In the genomic region with DNA sequence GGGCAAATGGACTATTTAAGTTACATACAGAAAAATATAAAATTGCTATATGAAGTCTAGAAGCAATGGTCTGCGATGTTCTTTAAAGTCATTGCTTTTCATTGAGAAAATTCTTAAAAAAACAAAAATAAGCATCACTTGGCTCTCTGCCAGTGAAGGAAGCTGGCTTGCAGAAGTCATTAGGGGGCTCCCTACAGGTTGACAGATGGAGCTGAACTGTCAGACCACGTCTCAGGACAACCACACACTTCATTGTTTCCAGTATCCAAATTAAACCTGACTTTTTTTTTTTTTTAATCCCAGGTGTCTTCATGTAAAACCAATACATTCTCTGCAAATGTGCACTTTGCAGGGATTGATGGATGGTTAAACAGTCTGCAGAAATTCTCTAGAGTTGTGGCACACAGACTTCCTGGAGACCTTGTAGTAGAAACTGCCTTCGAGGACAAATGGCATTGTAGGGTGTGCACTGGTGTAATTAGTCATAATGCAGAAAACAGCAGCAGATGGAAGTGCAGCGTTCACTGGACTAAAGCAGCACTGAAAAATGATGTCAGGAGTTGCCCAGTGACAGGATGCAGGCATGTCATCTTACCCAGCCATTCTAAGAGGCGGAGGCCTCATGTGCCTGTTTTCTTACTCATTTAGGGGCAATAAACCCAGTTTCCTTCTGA, we compare ENCODE assay signal across 21 mouse cellular contexts.
DNase-seq lines count a peak whose midpoint lies in the region; ATAC-seq and TF ChIP-seq lines count a peak whose summit lies in the region.
"Had no signal": no experiment of that assay in that cellular context is flagged by ENCODE, and none has a peak within 500 bp of the region (broad histone marks: within the 10 kb centered on the region; RNA-seq: fewer than 3 reads in every experiment).

No protein-coding gene starts in this region.

- WGBS in forebrain, embryonic 14.5 days: 73% methylated on average over 5 of the region's 5 CpGs
- WGBS in forebrain, embryonic 11.5 days: 80% methylated on average over 5 of the region's 5 CpGs
- WGBS in neural tube, embryonic 11.5 days: 56% methylated on average over 5 of the region's 5 CpGs
- 55% methylated on average over 5 of the region's 5 CpGs for WGBS in neural tube, embryonic 15.5 days
- WGBS in midbrain, postnatal 0 days: 66% methylated on average over 5 of the region's 5 CpGs

- H3K9ac ChIP-seq in forebrain, embryonic 14.5 days (ENCODE audit: low read length): no peak overlapping the region
- no peak overlapping the region for H3K9ac ChIP-seq in forebrain, embryonic 11.5 days (ENCODE audit: low read length)
- no peak overlapping the region for H3K9ac ChIP-seq in neural tube, embryonic 11.5 days (ENCODE audit: low read length)
- H3K9ac ChIP-seq in neural tube, embryonic 15.5 days (replicated peaks): no peak overlapping the region
- H3K9ac ChIP-seq in midbrain, postnatal 0 days (replicated peaks; ENCODE audit: low read length, poor library complexity, severe bottlenecking): no peak overlapping the region
- H3K9ac ChIP-seq: embryonic facial prominence, embryonic 12.5 days; liver, postnatal 0 days; midbrain, embryonic 12.5 days; neural tube, embryonic 12.5 days had no signal

- no peak overlapping the region for H3K27ac ChIP-seq in forebrain, embryonic 14.5 days (ENCODE audit: low read depth, low read length)
- no peak overlapping the region for H3K27ac ChIP-seq in forebrain, embryonic 11.5 days (ENCODE audit: low read depth, low read length)
- H3K27ac ChIP-seq in neural tube, embryonic 11.5 days (ENCODE audit: low read depth, low read length): no peak overlapping the region
- H3K27ac ChIP-seq in neural tube, embryonic 15.5 days (replicated peaks): no peak overlapping the region
- no peak overlapping the region for H3K27ac ChIP-seq in midbrain, postnatal 0 days (ENCODE audit: low read depth, low read length)
- H3K27ac ChIP-seq: embryonic facial prominence, embryonic 12.5 days; midbrain, embryonic 12.5 days; neural tube, embryonic 12.5 days had no signal

- DNase-seq in adrenal gland, adult (ENCODE audit: inconsistent age in 2 of 2, low spot score in 1 of 2): peak; percentile 7 to 32
- DNase-seq in adrenal gland, postnatal 10 days: no peak
- peak; percentile 14 for DNase-seq in forebrain, embryonic 14.5 days (ENCODE audit: low spot score)
- no peak for DNase-seq in forebrain, embryonic 11.5 days (ENCODE audit: low spot score)
- peak; percentile 11 for DNase-seq in neural tube, embryonic 11.5 days (ENCODE audit: low spot score)
- peak; percentile 55 for DNase-seq in midbrain, postnatal 0 days (ENCODE audit: low spot score)
- DNase-seq in gastrocnemius, postnatal 25 days: no peak
- DNase-seq: gastrocnemius, postnatal 10 days; kidney, adult 2 months; kidney, postnatal 25 days; liver; liver, postnatal 0 days; lung, postnatal 36 days; right cerebral cortex, postnatal 4 days; thymus, postnatal 36 days had no signal

- H3K4me1 ChIP-seq in forebrain, embryonic 14.5 days (ENCODE audit: control insufficient read depth, insufficient read depth, low read length): no peaks in the 10 kb centered on the region
- no peaks in the 10 kb centered on the region for H3K4me1 ChIP-seq in forebrain, embryonic 11.5 days (replicated peaks; ENCODE audit: control insufficient read depth, insufficient read depth, low read length)
- H3K4me1 ChIP-seq in neural tube, embryonic 11.5 days (ENCODE audit: control insufficient read depth, insufficient read depth, low read length): no peaks in the 10 kb centered on the region
- H3K4me1 ChIP-seq in neural tube, embryonic 15.5 days: 0 out of 2 replicates have a peak, but pooled peaks cover 4% of the 10 kb centered on the region
- H3K4me1 ChIP-seq in midbrain, postnatal 0 days (ENCODE audit: insufficient read depth, low read length): no peaks in the 10 kb centered on the region
- H3K4me1 ChIP-seq: embryonic facial prominence, embryonic 12.5 days; midbrain, embryonic 12.5 days; neural tube, embryonic 12.5 days had no signal

- TF ChIP-seq CTCF in midbrain, postnatal 0 days (IDR thresholded peaks at IDR 0.05): no peak

- no peak for ATAC-seq in forebrain, embryonic 14.5 days
- no peak for ATAC-seq in forebrain, embryonic 11.5 days (replicated peaks; ENCODE audit: low FRiP score)
- peak; percentile 35; the same call in 1 of the 2 replicates for ATAC-seq in neural tube, embryonic 11.5 days (ENCODE audit: insufficient read depth, low FRiP score, low TSS enrichment)
- ATAC-seq in neural tube, embryonic 15.5 days (ENCODE audit: low FRiP score): no peak
- 0 out of 2 replicates have a peak, but pooled peaks have one; percentile 49 for ATAC-seq in midbrain, postnatal 0 days (ENCODE audit: low FRiP score)
- ATAC-seq: CD4-positive, CD25-positive, alpha-beta regulatory T cell, adult 4 months; liver, postnatal 0 days had no signal

- no peak overlapping the region for H3K4me3 ChIP-seq in forebrain, embryonic 14.5 days (ENCODE audit: low read depth, low read length)
- H3K4me3 ChIP-seq in forebrain, embryonic 11.5 days (ENCODE audit: low read depth, low read length): no peak overlapping the region
- no peak overlapping the region for H3K4me3 ChIP-seq in neural tube, embryonic 11.5 days (ENCODE audit: low read depth, low read length)
- H3K4me3 ChIP-seq in neural tube, embryonic 15.5 days (replicated peaks): no peak overlapping the region
- H3K4me3 ChIP-seq in midbrain, postnatal 0 days (ENCODE audit: low read depth, low read length): no peak overlapping the region
- H3K4me3 ChIP-seq: embryonic facial prominence, embryonic 12.5 days; midbrain, embryonic 12.5 days; neural tube, embryonic 12.5 days had no signal

- no peaks in the 10 kb centered on the region for H3K9me3 ChIP-seq in forebrain, embryonic 14.5 days (replicated peaks; ENCODE audit: control insufficient read depth, low read length)
- no peaks in the 10 kb centered on the region for H3K9me3 ChIP-seq in forebrain, embryonic 11.5 days (ENCODE audit: control insufficient read depth, low read length)
- H3K9me3 ChIP-seq in neural tube, embryonic 11.5 days (ENCODE audit: control insufficient read depth, low read length): no peaks in the 10 kb centered on the region
- no peaks in the 10 kb centered on the region for H3K9me3 ChIP-seq in neural tube, embryonic 15.5 days (replicated peaks)
- no peaks in the 10 kb centered on the region for H3K9me3 ChIP-seq in midbrain, postnatal 0 days (ENCODE audit: low read length)
- H3K9me3 ChIP-seq: embryonic facial prominence, embryonic 12.5 days; G1E; midbrain, embryonic 12.5 days; neural tube, embryonic 12.5 days had no signal

- H3K36me3 ChIP-seq in forebrain, embryonic 14.5 days (ENCODE audit: control insufficient read depth, insufficient read depth, low read length): no peaks in the 10 kb centered on the region
- no peaks in the 10 kb centered on the region for H3K36me3 ChIP-seq in forebrain, embryonic 11.5 days (ENCODE audit: control insufficient read depth, insufficient read depth, low read length)
- H3K36me3 ChIP-seq in neural tube, embryonic 11.5 days (ENCODE audit: control insufficient read depth, insufficient read depth, low read length): no peaks in the 10 kb centered on the region
- no peaks in the 10 kb centered on the region for H3K36me3 ChIP-seq in neural tube, embryonic 15.5 days
- no peaks in the 10 kb centered on the region for H3K36me3 ChIP-seq in midbrain, postnatal 0 days (ENCODE audit: insufficient read depth, low read length)
- H3K36me3 ChIP-seq: embryonic facial prominence, embryonic 12.5 days; G1E; midbrain, embryonic 12.5 days; neural tube, embryonic 12.5 days had no signal

- no peak overlapping the region for H3K4me2 ChIP-seq in forebrain, embryonic 14.5 days (ENCODE audit: low read length)
- H3K4me2 ChIP-seq in forebrain, embryonic 11.5 days (ENCODE audit: low read depth, low read length, severe bottlenecking): no peak overlapping the region
- no peak overlapping the region for H3K4me2 ChIP-seq in neural tube, embryonic 11.5 days (ENCODE audit: low read depth)
- no peak overlapping the region for H3K4me2 ChIP-seq in neural tube, embryonic 15.5 days
- H3K4me2 ChIP-seq in midbrain, postnatal 0 days (ENCODE audit: low read depth, low read length, poor library complexity, severe bottlenecking): no peak overlapping the region
- H3K4me2 ChIP-seq: embryonic facial prominence, embryonic 12.5 days; midbrain, embryonic 12.5 days; neural tube, embryonic 12.5 days had no signal

- H3K27me3 ChIP-seq in forebrain, embryonic 14.5 days (replicated peaks; ENCODE audit: control insufficient read depth, insufficient read depth, low read length): no peaks in the 10 kb centered on the region
- no peaks in the 10 kb centered on the region for H3K27me3 ChIP-seq in forebrain, embryonic 11.5 days (ENCODE audit: control insufficient read depth, insufficient read depth, low read length)
- no peaks in the 10 kb centered on the region for H3K27me3 ChIP-seq in neural tube, embryonic 11.5 days (ENCODE audit: control insufficient read depth, insufficient read depth, low read length)
- no peaks in the 10 kb centered on the region for H3K27me3 ChIP-seq in neural tube, embryonic 15.5 days (replicated peaks)
- no peaks in the 10 kb centered on the region for H3K27me3 ChIP-seq in midbrain, postnatal 0 days (ENCODE audit: insufficient read depth, low read length)
- H3K27me3 ChIP-seq: embryonic facial prominence, embryonic 12.5 days; midbrain, embryonic 12.5 days; neural tube, embryonic 12.5 days had no signal

Comparison
In these comparisons a context has a peak if more than half of its experiments do, and no peak if none do; other contexts are left out.
1. DNase-seq: peak in adrenal gland, adult (2 of 2), forebrain, embryonic 14.5 days (single experiment), neural tube, embryonic 11.5 days (single experiment) and midbrain, postnatal 0 days (single experiment); none in adrenal gland, postnatal 10 days (single experiment), forebrain, embryonic 11.5 days (single experiment) and gastrocnemius, postnatal 25 days (single experiment).
2. ATAC-seq: peak in neural tube, embryonic 11.5 days (single experiment) and midbrain, postnatal 0 days (single experiment); none in forebrain, embryonic 14.5 days (single experiment), forebrain, embryonic 11.5 days (single experiment) and neural tube, embryonic 15.5 days (single experiment).